Mouse (Mus musculus): ENCODE data around the gene Ppp1r9b. TPM values are rescaled to one million over a fixed set of nuclear protein-coding genes. Genes with fewer than 3 reads are reported as not detected.

The Ppp1r9b gene
- polyA plus RNA-seq, 1 experiment: 112 TPM

DNA sequence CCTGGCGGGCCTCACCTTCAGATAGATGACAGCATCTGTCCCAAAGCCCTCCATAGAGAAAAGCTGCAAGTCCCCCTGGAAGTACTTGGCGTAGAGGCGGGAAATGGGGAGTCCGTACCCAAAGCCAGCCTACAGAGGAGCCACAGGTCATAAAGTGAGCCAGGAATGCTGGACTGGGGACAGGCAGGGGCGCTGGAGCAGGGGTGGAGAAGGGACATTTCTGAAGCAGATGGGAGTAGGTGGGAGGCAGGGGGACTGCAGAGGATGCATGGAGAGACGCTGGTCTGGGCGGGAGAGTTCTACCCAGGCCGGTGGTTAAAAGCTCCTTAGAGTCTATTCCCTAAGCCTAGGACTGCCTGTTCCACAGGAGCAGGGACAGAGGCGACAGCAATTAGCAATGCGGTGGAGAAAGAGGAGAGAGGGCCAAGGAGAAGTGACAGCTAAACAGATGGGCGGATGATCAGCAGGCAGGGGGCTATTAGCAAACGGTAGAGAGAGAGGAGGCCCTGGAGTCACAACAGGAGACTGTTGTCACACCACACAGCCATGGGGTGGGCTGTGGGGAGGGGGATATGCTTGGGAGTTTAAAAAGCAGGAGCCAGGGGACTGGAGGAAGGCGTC lies 37.1 kb downstream of the Ppp1r9b start:
- H3K36me3 ChIP-seq (ENCODE audit: control insufficient read depth, insufficient read depth, low read length): no peaks in the 10 kb centered on the region
- no peak for DNase-seq

DNA sequence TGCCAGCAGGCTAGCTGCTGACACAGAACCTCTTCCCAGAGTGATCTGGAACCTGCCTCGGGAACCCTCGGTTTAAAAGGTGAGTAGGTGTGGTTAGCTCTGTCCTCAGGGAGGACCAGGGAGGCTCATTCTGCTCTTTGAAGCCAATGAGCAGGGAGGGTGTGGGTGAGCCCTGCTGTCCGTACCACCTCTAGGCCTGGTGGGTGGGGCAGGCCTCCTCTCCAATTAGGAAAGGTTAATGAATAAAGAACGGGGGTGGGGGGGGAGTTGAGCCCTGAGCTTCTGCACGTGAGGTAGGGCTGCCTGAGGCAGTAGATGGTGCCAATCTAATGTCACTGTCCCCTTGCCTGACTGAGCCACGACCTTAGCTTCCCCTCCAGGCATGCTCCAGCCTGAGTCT lies 42.1 kb downstream of the Ppp1r9b start:
- H3K4me3 ChIP-seq (ENCODE audit: control insufficient read depth, insufficient read depth, low read length): no peak overlapping the region
- WGBS: 85% methylated on average over 6 of the region's 6 CpGs
- no peaks in the 10 kb centered on the region for H3K36me3 ChIP-seq (ENCODE audit: control insufficient read depth, insufficient read depth, low read length)
- no peaks in the 10 kb centered on the region for H3K27me3 ChIP-seq (ENCODE audit: control insufficient read depth, insufficient read depth, low read length)
- no peak for TF ChIP-seq POLR2A (IDR thresholded peaks at IDR 0.05; ENCODE audit: control insufficient read depth, extremely low read depth, insufficient read depth, low read length, poor library complexity)
- TF ChIP-seq CTCF (IDR thresholded peaks at IDR 0.05; ENCODE audit: borderline replicate concordance, control insufficient read depth, extremely low read depth, insufficient read depth, low read length, poor library complexity): no peak
- H3K4me1 ChIP-seq (replicated peaks; ENCODE audit: control insufficient read depth, insufficient read depth, low read length): no peaks in the 10 kb centered on the region
- no peak overlapping the region for H3K27ac ChIP-seq (ENCODE audit: control insufficient read depth, insufficient read depth, low read length)
- no peak for DNase-seq

More for the DNA sequence above, 37.1 kb downstream of the Ppp1r9b start:
- Histone ChIP-seq H3K4me3 (ENCODE audit: control insufficient read depth, insufficient read depth, low read length) (no peak overlapping the region), H3K27me3 (ENCODE audit: control insufficient read depth, insufficient read depth, low read length) (no peaks in the 10 kb centered on the region), H3K4me1 (replicated peaks; ENCODE audit: control insufficient read depth, insufficient read depth, low read length) (no peaks in the 10 kb centered on the region), H3K27ac (ENCODE audit: control insufficient read depth, insufficient read depth, low read length) (no peak overlapping the region)
- 94% methylated on average over 13 of the region's 13 CpGs for WGBS
- TF ChIP-seq CTCF (IDR thresholded peaks at IDR 0.05; ENCODE audit: borderline replicate concordance, control insufficient read depth, extremely low read depth, insufficient read depth, low read length, poor library complexity) (no peak), POLR2A (IDR thresholded peaks at IDR 0.05; ENCODE audit: control insufficient read depth, extremely low read depth, insufficient read depth, low read length, poor library complexity) (no peak)

GRCm38 (mm10) chr11:95033617-95034016 lies 42.8 kb downstream of the Ppp1r9b start:
- no peaks in the 10 kb centered on the region for H3K27me3 ChIP-seq (ENCODE audit: control insufficient read depth, insufficient read depth, low read length)
- no peak for TF ChIP-seq POLR2A (IDR thresholded peaks at IDR 0.05; ENCODE audit: control insufficient read depth, extremely low read depth, insufficient read depth, low read length, poor library complexity)
- no peak for TF ChIP-seq CTCF (IDR thresholded peaks at IDR 0.05; ENCODE audit: borderline replicate concordance, control insufficient read depth, extremely low read depth, insufficient read depth, low read length, poor library complexity)
- H3K27ac ChIP-seq (ENCODE audit: control insufficient read depth, insufficient read depth, low read length): no peak overlapping the region
- H3K36me3 ChIP-seq (ENCODE audit: control insufficient read depth, insufficient read depth, low read length): no peaks in the 10 kb centered on the region
- H3K4me3 ChIP-seq (ENCODE audit: control insufficient read depth, insufficient read depth, low read length): no peak overlapping the region
- DNase-seq: no peak
- WGBS: 93% methylated on average over 14 of the region's 14 CpGs
- no peaks in the 10 kb centered on the region for H3K4me1 ChIP-seq (replicated peaks; ENCODE audit: control insufficient read depth, insufficient read depth, low read length)

DNA sequence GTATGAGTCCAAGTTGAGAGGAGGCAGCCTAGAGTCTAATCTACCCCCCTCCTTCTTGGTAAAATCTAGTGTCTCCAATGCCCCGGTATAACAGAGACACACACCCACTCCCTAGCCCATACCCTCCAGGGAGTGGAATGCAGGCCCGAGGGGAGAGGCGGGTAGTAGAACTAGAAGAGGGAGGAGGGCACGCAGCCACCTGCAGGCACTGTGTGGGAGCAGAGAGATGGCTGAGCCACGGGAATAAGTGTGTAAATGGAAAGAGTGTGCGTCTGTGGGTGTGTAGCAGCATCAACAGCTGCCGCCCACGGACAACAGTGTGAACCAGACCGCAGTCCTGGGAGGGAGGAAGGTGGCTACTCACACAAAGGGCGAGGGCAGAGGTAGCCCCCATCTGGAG lies 44.1 kb downstream of the Ppp1r9b start:
- WGBS: 85% methylated on average over 10 of the region's 10 CpGs
- H3K27me3 ChIP-seq (ENCODE audit: control insufficient read depth, insufficient read depth, low read length): no peaks in the 10 kb centered on the region
- no peak for TF ChIP-seq CTCF (IDR thresholded peaks at IDR 0.05; ENCODE audit: borderline replicate concordance, control insufficient read depth, extremely low read depth, insufficient read depth, low read length, poor library complexity)
- TF ChIP-seq POLR2A (IDR thresholded peaks at IDR 0.05; ENCODE audit: control insufficient read depth, extremely low read depth, insufficient read depth, low read length, poor library complexity): no peak
- no peak for DNase-seq
- no peak overlapping the region for H3K4me3 ChIP-seq (ENCODE audit: control insufficient read depth, insufficient read depth, low read length)
- no peaks in the 10 kb centered on the region for H3K36me3 ChIP-seq (ENCODE audit: control insufficient read depth, insufficient read depth, low read length)
- H3K4me1 ChIP-seq (replicated peaks; ENCODE audit: control insufficient read depth, insufficient read depth, low read length): no peaks in the 10 kb centered on the region
- H3K27ac ChIP-seq (ENCODE audit: control insufficient read depth, insufficient read depth, low read length): no peak overlapping the region

DNA sequence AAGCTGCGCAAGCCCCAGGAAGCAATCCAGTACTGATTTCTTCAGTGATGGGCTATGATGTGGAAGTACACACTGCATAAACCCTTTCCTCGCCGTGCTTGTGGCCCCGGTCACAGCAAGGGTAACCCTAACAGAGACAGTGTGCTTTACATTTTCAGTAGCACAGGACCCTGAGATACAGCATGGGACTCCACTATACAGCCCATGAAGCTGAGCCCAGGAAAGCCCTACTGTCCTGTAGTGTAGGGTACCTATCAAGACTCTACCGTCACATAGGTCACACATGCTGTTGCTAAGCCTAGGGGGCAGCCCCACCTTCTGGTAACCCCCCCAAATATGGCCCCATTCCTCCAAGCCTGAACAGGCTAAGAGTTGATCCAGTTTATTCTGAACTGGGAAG lies 45.7 kb downstream of the Ppp1r9b start:
- no peak for TF ChIP-seq POLR2A (IDR thresholded peaks at IDR 0.05; ENCODE audit: control insufficient read depth, extremely low read depth, insufficient read depth, low read length, poor library complexity)
- TF ChIP-seq CTCF (IDR thresholded peaks at IDR 0.05; ENCODE audit: borderline replicate concordance, control insufficient read depth, extremely low read depth, insufficient read depth, low read length, poor library complexity): no peak
- H3K4me3 ChIP-seq (ENCODE audit: control insufficient read depth, insufficient read depth, low read length): no peak overlapping the region
- no peak for DNase-seq
- H3K27me3 ChIP-seq (ENCODE audit: control insufficient read depth, insufficient read depth, low read length): no peaks in the 10 kb centered on the region
- H3K27ac ChIP-seq (ENCODE audit: control insufficient read depth, insufficient read depth, low read length): no peak overlapping the region
- WGBS: 96% methylated on average over 5 of the region's 5 CpGs
- peaks cover 9% of the 10 kb centered on the region for H3K4me1 ChIP-seq (replicated peaks; ENCODE audit: control insufficient read depth, insufficient read depth, low read length)
- no peaks in the 10 kb centered on the region for H3K36me3 ChIP-seq (ENCODE audit: control insufficient read depth, insufficient read depth, low read length)

DNA sequence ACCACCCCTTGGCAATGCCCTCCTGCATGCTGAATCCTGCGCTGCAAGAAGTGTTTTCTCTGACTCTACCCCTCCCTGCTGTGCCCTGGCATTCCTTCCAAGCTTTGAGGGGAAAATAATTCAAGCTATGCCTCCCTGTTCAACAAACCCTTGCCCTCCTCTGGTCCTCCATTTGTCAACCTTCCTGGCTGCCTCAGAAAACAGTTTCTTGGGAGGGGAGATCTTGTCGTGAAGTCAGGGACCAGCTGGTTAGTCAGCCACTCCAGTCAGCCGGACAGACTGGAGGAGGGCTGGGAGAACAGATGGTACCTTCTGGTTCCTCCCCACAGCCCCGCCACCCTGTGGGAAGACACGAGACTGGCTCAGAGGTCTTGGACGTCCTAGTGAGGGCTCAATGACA lies 46.5 kb downstream of the Ppp1r9b start:
- no peak overlapping the region for H3K27ac ChIP-seq (ENCODE audit: control insufficient read depth, insufficient read depth, low read length)
- DNase-seq: no peak
- no peaks in the 10 kb centered on the region for H3K27me3 ChIP-seq (ENCODE audit: control insufficient read depth, insufficient read depth, low read length)
- no peaks in the 10 kb centered on the region for H3K36me3 ChIP-seq (ENCODE audit: control insufficient read depth, insufficient read depth, low read length)
- no peak for TF ChIP-seq POLR2A (IDR thresholded peaks at IDR 0.05; ENCODE audit: control insufficient read depth, extremely low read depth, insufficient read depth, low read length, poor library complexity)
- H3K4me3 ChIP-seq (ENCODE audit: control insufficient read depth, insufficient read depth, low read length): no peak overlapping the region
- 90% methylated on average over 6 of the region's 6 CpGs for WGBS
- peaks cover 12% of the 10 kb centered on the region for H3K4me1 ChIP-seq (replicated peaks; ENCODE audit: control insufficient read depth, insufficient read depth, low read length)
